In the genomic region with DNA sequence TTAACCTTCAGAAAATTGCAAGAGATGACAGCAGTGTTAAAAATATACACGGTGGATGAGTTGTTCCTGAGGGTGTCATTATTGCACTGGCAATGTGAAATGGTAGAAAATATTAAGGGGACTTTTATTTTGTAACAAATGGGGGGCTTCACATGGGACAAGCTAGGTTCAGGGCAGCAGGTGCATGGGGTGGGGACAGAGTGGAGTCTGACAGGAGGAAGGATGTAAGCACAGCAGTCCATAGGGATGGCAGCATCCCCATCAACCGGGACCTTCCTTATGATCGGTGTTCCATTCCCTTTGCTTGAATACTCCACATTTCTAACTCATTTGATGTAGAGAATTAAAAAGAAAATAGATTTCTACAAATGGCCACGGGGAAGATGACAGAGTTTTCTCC, we compare ENCODE assay signal across 20 mouse cellular contexts.
DNase-seq lines count a peak whose midpoint lies in the region; ATAC-seq lines count a peak whose summit lies in the region.
"Had no signal": no experiment of that assay in that cellular context is flagged by ENCODE, and none has a peak within 500 bp of the region (broad histone marks: within the 10 kb centered on the region; RNA-seq: fewer than 3 reads in every experiment).

No protein-coding gene starts in this region.

- no peak for ATAC-seq in neural tube, embryonic 14.5 days (ENCODE audit: low read depth)
- ATAC-seq in neural tube, embryonic 15.5 days (ENCODE audit: low FRiP score) = no peak
- ATAC-seq: forebrain, embryonic 14.5 days had no signal

- intact Hi-C loops in heart, postnatal 14 days (cut with DNase I) = no loop called here

- H3K36me3 ChIP-seq in neural tube, embryonic 14.5 days (ENCODE audit: control insufficient read depth, insufficient read depth, low read length) = no peaks in the 10 kb centered on the region
- H3K36me3 ChIP-seq in neural tube, embryonic 15.5 days = no peaks in the 10 kb centered on the region
- H3K36me3 ChIP-seq: embryonic facial prominence, embryonic 13.5 days; embryonic facial prominence, embryonic 15.5 days; forebrain, embryonic 10.5 days; forebrain, embryonic 12.5 days had no signal

- H3K4me1 ChIP-seq in neural tube, embryonic 14.5 days (ENCODE audit: control insufficient read depth, insufficient read depth, low read length) = no peaks in the 10 kb centered on the region
- H3K4me1 ChIP-seq in neural tube, embryonic 15.5 days = no peaks in the 10 kb centered on the region
- H3K4me1 ChIP-seq: embryonic facial prominence, embryonic 13.5 days; embryonic facial prominence, embryonic 15.5 days; forebrain, embryonic 10.5 days; forebrain, embryonic 12.5 days had no signal

- no peaks in the 10 kb centered on the region for H3K27me3 ChIP-seq in neural tube, embryonic 14.5 days (ENCODE audit: control insufficient read depth, insufficient read depth, low read length)
- no peaks in the 10 kb centered on the region for H3K27me3 ChIP-seq in neural tube, embryonic 15.5 days (replicated peaks)
- H3K27me3 ChIP-seq: embryonic facial prominence, embryonic 13.5 days; embryonic facial prominence, embryonic 15.5 days; forebrain, embryonic 12.5 days had no signal

- H3K9me3 ChIP-seq in neural tube, embryonic 14.5 days (ENCODE audit: control insufficient read depth, low read length) = no peaks in the 10 kb centered on the region
- no peaks in the 10 kb centered on the region for H3K9me3 ChIP-seq in neural tube, embryonic 15.5 days (replicated peaks)
- H3K9me3 ChIP-seq: embryonic facial prominence, embryonic 13.5 days; embryonic facial prominence, embryonic 15.5 days; forebrain, embryonic 10.5 days; forebrain, embryonic 12.5 days had no signal

- DNase-seq in heart, adult 11 months = peak; percentile 68
- no peak for DNase-seq in heart, postnatal 14 days
- DNase-seq: adrenal gland, adult 2 months; adrenal gland, postnatal 10 days; adrenal gland, postnatal 25 days; cerebellum, adult 11 months; cerebellum, adult 18-20 months; cerebellum, adult 8-10 months; cerebellum, adult 9-11 months; cerebellum, postnatal 14 days; cerebellum, postnatal 36 days; embryo, embryonic 11 days had no signal

- 0 out of 2 replicates have a peak overlapping the region, but pooled peaks have one; percentile 22 for H3K27ac ChIP-seq in neural tube, embryonic 14.5 days (ENCODE audit: low read depth, low read length)
- no peak overlapping the region for H3K27ac ChIP-seq in neural tube, embryonic 15.5 days (replicated peaks)
- H3K27ac ChIP-seq: embryonic facial prominence, embryonic 13.5 days; embryonic facial prominence, embryonic 15.5 days; forebrain, embryonic 10.5 days; forebrain, embryonic 12.5 days had no signal

- no peak overlapping the region for H3K9ac ChIP-seq in neural tube, embryonic 14.5 days (replicated peaks; ENCODE audit: low read depth, low read length)
- no peak overlapping the region for H3K9ac ChIP-seq in neural tube, embryonic 15.5 days (replicated peaks)
- H3K9ac ChIP-seq: embryonic facial prominence, embryonic 13.5 days; embryonic facial prominence, embryonic 15.5 days; forebrain, embryonic 12.5 days had no signal

- WGBS in neural tube, embryonic 14.5 days = 63% methylated on average over 4 of the region's 4 CpGs
- 70% methylated on average over 4 of the region's 4 CpGs for whole genome bisulfite sequencing in neural tube, embryonic 15.5 days

- H3K4me3 ChIP-seq in neural tube, embryonic 14.5 days (ENCODE audit: low read depth, low read length) = no peak overlapping the region
- H3K4me3 ChIP-seq in neural tube, embryonic 15.5 days (replicated peaks) = no peak overlapping the region
- H3K4me3 ChIP-seq: embryonic facial prominence, embryonic 13.5 days; embryonic facial prominence, embryonic 15.5 days; erythroblast, embryonic 14.5 days; forebrain, embryonic 10.5 days; forebrain, embryonic 12.5 days had no signal

- H3K4me2 ChIP-seq in neural tube, embryonic 14.5 days (ENCODE audit: low read depth, low read length) = no peak overlapping the region
- H3K4me2 ChIP-seq in neural tube, embryonic 15.5 days = no peak overlapping the region
- H3K4me2 ChIP-seq: embryonic facial prominence, embryonic 13.5 days; embryonic facial prominence, embryonic 15.5 days; forebrain, embryonic 12.5 days had no signal
